Comparison of ENCODE assay signal across 8 mouse cellular contexts in genomic region chr2:148681461-148681891, GRCm38 (mm10). TPM values are rescaled to one million over a fixed set of nuclear protein-coding genes. Genes with fewer than 3 reads are reported as not detected.
A peak's percentile ranks its signal among the peaks of the same experiment; 100 is the strongest.
DNase-seq lines count a peak whose midpoint lies in the region; ATAC-seq lines count a peak whose summit lies in the region.

No protein-coding gene starts in this region.

- peak overlapping the region; percentile 52 for H3K4me3 ChIP-seq in hindbrain, embryonic 16.5 days (ENCODE audit: low read length)
- peak overlapping the region; percentile 80 for H3K4me3 ChIP-seq in limb, embryonic 13.5 days
- H3K4me3 ChIP-seq in midbrain, embryonic 11.5 days (ENCODE audit: low read depth, low read length): peak overlapping the region; percentile 68
- peak overlapping the region; percentile 87 for H3K4me3 ChIP-seq in stomach, embryonic 16.5 days (replicated peaks; ENCODE audit: low read length)

- H3K4me2 ChIP-seq in hindbrain, embryonic 16.5 days (ENCODE audit: low read length): peak overlapping the region; percentile 67
- peak overlapping the region; percentile 95 for H3K4me2 ChIP-seq in limb, embryonic 13.5 days (replicated peaks)
- peak overlapping the region; percentile 78 for H3K4me2 ChIP-seq in midbrain, embryonic 11.5 days
- H3K4me2 ChIP-seq in stomach, embryonic 16.5 days (ENCODE audit: low read depth, low read length): peak overlapping the region; percentile 83

- 7% methylated on average over 17 of the region's 17 CpGs for WGBS in hindbrain, embryonic 16.5 days
- 7% methylated on average over 17 of the region's 17 CpGs for WGBS in limb, embryonic 13.5 days
- WGBS in midbrain, embryonic 11.5 days: 6% methylated on average over 17 of the region's 17 CpGs
- WGBS in stomach, embryonic 16.5 days: 5% methylated on average over 17 of the region's 17 CpGs

- H3K27ac ChIP-seq in hindbrain, embryonic 16.5 days (ENCODE audit: low read depth, low read length): peak overlapping the region; percentile 91
- peak overlapping the region; percentile 40; the same call in 1 of the 2 replicates for H3K27ac ChIP-seq in limb, embryonic 13.5 days
- H3K27ac ChIP-seq in midbrain, embryonic 11.5 days (ENCODE audit: low read depth, low read length): peak overlapping the region; percentile 59; the same call in 1 of the 2 replicates
- peak overlapping the region; percentile 79; the same call in 1 of the 2 replicates for H3K27ac ChIP-seq in stomach, embryonic 16.5 days (ENCODE audit: low read length)

- DNase-seq in urinary bladder, postnatal 14 days (ENCODE audit: low spot score): peak; percentile 39
- DNase-seq in urinary bladder, postnatal 10 days (ENCODE audit: low spot score): no peak
- DNase-seq in cerebellum, postnatal 10 days: peak; percentile 69 to 71
- peak; percentile 54 to 56 for DNase-seq in gastrocnemius, adult 8-10 months (ENCODE audit: low spot score in 2 of 2)
- peak; percentile 87 for DNase-seq in midbrain, embryonic 11.5 days (ENCODE audit: low spot score, missing footprints)

- peak overlapping the region; percentile 86 for H3K9ac ChIP-seq in hindbrain, embryonic 16.5 days (ENCODE audit: low read depth, low read length)
- peak overlapping the region; percentile 84 for H3K9ac ChIP-seq in limb, embryonic 13.5 days
- H3K9ac ChIP-seq in midbrain, embryonic 11.5 days (ENCODE audit: low read length): peak overlapping the region; percentile 77
- H3K9ac ChIP-seq in stomach, embryonic 16.5 days (ENCODE audit: low read length): peak overlapping the region; percentile 90

- H3K27me3 ChIP-seq in hindbrain, embryonic 16.5 days (replicated peaks; ENCODE audit: control insufficient read depth, insufficient read depth, low read length): no peaks in the 10 kb centered on the region
- H3K27me3 ChIP-seq in limb, embryonic 13.5 days: no peaks in the 10 kb centered on the region
- H3K27me3 ChIP-seq in midbrain, embryonic 11.5 days (ENCODE audit: control insufficient read depth, insufficient read depth, low read length): no peaks in the 10 kb centered on the region
- H3K27me3 ChIP-seq in stomach, embryonic 16.5 days (ENCODE audit: control insufficient read depth, insufficient read depth, low read length): no peaks in the 10 kb centered on the region

- ATAC-seq in hindbrain, embryonic 16.5 days: peak; percentile 55
- ATAC-seq in limb, embryonic 13.5 days (ENCODE audit: low FRiP score, low read depth): peak; percentile 52
- peak; percentile 68 for ATAC-seq in midbrain, embryonic 11.5 days (ENCODE audit: low FRiP score)
- ATAC-seq in stomach, embryonic 16.5 days (ENCODE audit: insufficient read depth, low FRiP score): peak; percentile 35

- peaks cover 26% of the 10 kb centered on the region for H3K4me1 ChIP-seq in hindbrain, embryonic 16.5 days (ENCODE audit: control insufficient read depth, insufficient read depth, low read depth, low read length)
- peaks cover 45% of the 10 kb centered on the region for H3K4me1 ChIP-seq in limb, embryonic 13.5 days
- peaks cover 37% of the 10 kb centered on the region for H3K4me1 ChIP-seq in midbrain, embryonic 11.5 days (ENCODE audit: control insufficient read depth, insufficient read depth, low read length)
- peaks cover 39% of the 10 kb centered on the region for H3K4me1 ChIP-seq in stomach, embryonic 16.5 days (ENCODE audit: control insufficient read depth, insufficient read depth, low read length)

- H3K9me3 ChIP-seq in hindbrain, embryonic 16.5 days (ENCODE audit: control insufficient read depth, low read length): no peaks in the 10 kb centered on the region
- no peaks in the 10 kb centered on the region for H3K9me3 ChIP-seq in limb, embryonic 13.5 days
- no peaks in the 10 kb centered on the region for H3K9me3 ChIP-seq in midbrain, embryonic 11.5 days (ENCODE audit: control insufficient read depth, low read length)
- H3K9me3 ChIP-seq in stomach, embryonic 16.5 days (replicated peaks; ENCODE audit: control insufficient read depth, low read length): no peaks in the 10 kb centered on the region

- H3K36me3 ChIP-seq in hindbrain, embryonic 16.5 days (ENCODE audit: control insufficient read depth, insufficient read depth, low read length): peaks cover 26% of the 10 kb centered on the region
- H3K36me3 ChIP-seq in limb, embryonic 13.5 days: peaks cover 38% of the 10 kb centered on the region
- H3K36me3 ChIP-seq in midbrain, embryonic 11.5 days (ENCODE audit: control insufficient read depth, insufficient read depth, low read length): peaks cover 5% of the 10 kb centered on the region
- peaks cover 7% of the 10 kb centered on the region; the same call in 1 of the 2 replicates for H3K36me3 ChIP-seq in stomach, embryonic 16.5 days (ENCODE audit: control insufficient read depth, insufficient read depth, low read length)

RNA-seq across cellular contexts. Expression of gene Gzf1, which starts 0.7 kb away (rescaled TPM):
- total RNA-seq in gastrocnemius, adult 8-10 months (2022): 10 to 100 TPM; 19.2 to 27.7 (median 23.9) TPM
- 15.0 and 17.0 TPM in 2 replicates for polyA plus RNA-seq in hindbrain, embryonic 16.5 days (2015; fragmentation: Nextera tagmentation; extraction: Ambion mirVana)
- polyA plus RNA-seq in limb, embryonic 13.5 days (2015; fragmentation: Nextera tagmentation; extraction: Ambion mirVana): 22.5 and 23.9 TPM in 2 replicates
- polyA plus RNA-seq in midbrain, embryonic 11.5 days (2014; fragmentation: Nextera tagmentation; extraction: Ambion mirVana): 27.5 and 29.1 TPM in 2 replicates
- 18.9 and 19.6 TPM in 2 replicates for polyA plus RNA-seq in stomach, embryonic 16.5 days (2015; fragmentation: Nextera tagmentation; extraction: Ambion mirVana)

RNA-seq across cellular contexts. Expression of gene Nxt1, which starts 9.1 kb away (rescaled TPM):
- 1 to 10 TPM; 6.0 to 8.0 (median 6.6) TPM for total RNA-seq in gastrocnemius, adult 8-10 months (2022)
- polyA plus RNA-seq in hindbrain, embryonic 16.5 days (2015; fragmentation: Nextera tagmentation; extraction: Ambion mirVana): 40.9 and 42.0 TPM in 2 replicates
- polyA plus RNA-seq in limb, embryonic 13.5 days (2015; fragmentation: Nextera tagmentation; extraction: Ambion mirVana): 89.8 and 97.1 TPM in 2 replicates
- polyA plus RNA-seq in midbrain, embryonic 11.5 days (2014; fragmentation: Nextera tagmentation; extraction: Ambion mirVana): 122 and 133 TPM in 2 replicates
- polyA plus RNA-seq in stomach, embryonic 16.5 days (2015; fragmentation: Nextera tagmentation; extraction: Ambion mirVana): 66.4 and 67.0 TPM in 2 replicates

RNA-seq across cellular contexts. Expression of gene Napb, which starts 50.8 kb away (rescaled TPM):
- 1 to 10 TPM; 4.1 to 6.1 (median 4.8) TPM for total RNA-seq in gastrocnemius, adult 8-10 months (2022)
- polyA plus RNA-seq in hindbrain, embryonic 16.5 days (2015; fragmentation: Nextera tagmentation; extraction: Ambion mirVana): 96.5 and 98.0 TPM in 2 replicates
- polyA plus RNA-seq in limb, embryonic 13.5 days (2015; fragmentation: Nextera tagmentation; extraction: Ambion mirVana): 4.3 and 4.6 TPM in 2 replicates
- polyA plus RNA-seq in midbrain, embryonic 11.5 days (2014; fragmentation: Nextera tagmentation; extraction: Ambion mirVana): 17.1 and 23.6 TPM in 2 replicates
- 4.9 TPM in 2 replicates for polyA plus RNA-seq in stomach, embryonic 16.5 days (2015; fragmentation: Nextera tagmentation; extraction: Ambion mirVana)

Comparison
In these comparisons a context has a peak if more than half of its experiments do, and no peak if none do; other contexts are left out.
1. H3K27ac ChIP-seq: peak in every context shown above with its lines; median percentile 91 in hindbrain, embryonic 16.5 days; 79 in stomach, embryonic 16.5 days; 59 in midbrain, embryonic 11.5 days; 40 in limb, embryonic 13.5 days.